Mouse (Mus musculus): ENCODE results near the gene Cd83. TPM values are rescaled to one million over a fixed set of nuclear protein-coding genes. Genes with fewer than 3 reads are reported as not detected.

The Cd83 gene
- total and polyA plus RNA-seq, 2 experiments from 2014 or later = 36.0 to 36.6 TPM

DNA sequence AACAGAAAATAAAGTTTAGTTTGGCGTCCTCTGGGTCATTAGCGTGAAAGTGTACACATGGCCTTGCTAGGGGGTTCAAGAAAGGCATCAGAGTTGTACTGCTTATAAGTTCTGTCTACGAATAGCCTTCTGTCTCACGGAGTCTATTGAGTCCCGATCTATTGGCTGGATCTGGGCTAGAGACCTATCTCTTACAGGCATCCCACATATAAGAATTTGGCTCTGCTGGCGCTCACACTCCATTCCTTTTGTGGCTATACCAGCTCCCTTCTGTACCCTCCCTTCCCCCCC is 34.4 kb downstream of the Cd83 start:
- Histone ChIP-seq H3K36me3 (ENCODE audit: insufficient read depth, low read length) (no peaks in the 10 kb centered on the region), H3K27me3 (ENCODE audit: insufficient read depth, low read length) (no peaks in the 10 kb centered on the region), H3K4me2 (ENCODE audit: low read depth, low read length, poor library complexity, severe bottlenecking) (no peak overlapping the region), H3K9ac (replicated peaks; ENCODE audit: low read length, poor library complexity, severe bottlenecking) (no peak overlapping the region), H3K9me3 (ENCODE audit: low read length) (no peaks in the 10 kb centered on the region), H3K27ac (ENCODE audit: low read depth, low read length) (no peak overlapping the region), H3K4me1 (ENCODE audit: insufficient read depth, low read length) (no peaks in the 10 kb centered on the region), H3K4me3 (ENCODE audit: low read depth, low read length) (no peak overlapping the region)
- ATAC-seq (ENCODE audit: low FRiP score) = no peak
- DNase-seq (ENCODE audit: low spot score) = no peak
- whole genome bisulfite sequencing = 91% methylated on average over 6 of the region's 6 CpGs
- TF ChIP-seq CTCF (IDR thresholded peaks at IDR 0.05) = no peak

DNA sequence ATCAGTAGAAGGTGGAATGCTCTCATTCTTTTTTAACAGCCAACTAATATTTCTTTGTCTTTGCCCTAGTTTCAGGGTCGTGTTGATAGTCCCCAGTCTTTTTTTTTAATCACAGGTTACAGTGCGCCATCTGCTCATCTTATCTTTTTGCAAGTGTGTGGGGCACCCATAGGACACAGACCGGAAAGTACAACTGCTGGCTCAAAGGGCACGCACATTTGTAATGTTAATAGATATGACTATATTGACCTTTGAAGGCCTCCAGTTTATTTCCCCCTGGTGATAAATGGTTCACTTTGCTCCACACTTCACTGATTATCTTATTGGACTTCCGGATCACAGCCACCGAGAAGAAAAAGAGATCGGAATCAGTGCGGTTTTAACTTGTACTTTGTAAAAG is 35.5 kb downstream of the Cd83 start:
- TF ChIP-seq CTCF (IDR thresholded peaks at IDR 0.05) = no peak

DNA sequence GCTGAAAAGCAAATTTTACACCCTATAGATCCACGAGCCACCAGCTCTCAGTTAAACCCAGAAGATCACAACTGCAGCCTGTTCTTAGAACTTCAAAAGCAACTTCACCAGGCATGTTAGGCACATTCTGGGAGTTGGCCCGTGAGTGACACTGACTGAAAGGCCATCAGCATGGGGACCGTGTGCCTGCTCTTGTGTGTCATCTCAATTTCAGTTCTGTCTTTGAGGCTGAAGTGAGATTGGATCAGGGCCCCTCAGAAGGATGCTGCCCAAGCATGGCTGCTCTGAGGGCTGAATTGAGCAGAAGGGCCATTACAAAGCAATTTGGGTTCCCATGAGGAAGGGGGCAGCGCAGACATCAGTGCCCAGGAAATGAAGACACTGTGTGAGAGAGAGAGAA is 37.7 kb downstream of the Cd83 start:
- no peak overlapping the region for H3K4me3 ChIP-seq (ENCODE audit: low read depth, low read length)
- ATAC-seq (ENCODE audit: low FRiP score) (no peak), DNase-seq (ENCODE audit: low spot score) (no peak)
- H3K27me3 ChIP-seq (ENCODE audit: insufficient read depth, low read length) = no peaks in the 10 kb centered on the region
- 73% methylated on average over 4 of the region's 4 CpGs for WGBS
- no peaks in the 10 kb centered on the region for H3K4me1 ChIP-seq (ENCODE audit: insufficient read depth, low read length)
- H3K9ac ChIP-seq (replicated peaks; ENCODE audit: low read length, poor library complexity, severe bottlenecking) = no peak overlapping the region
- no peaks in the 10 kb centered on the region for H3K9me3 ChIP-seq (ENCODE audit: low read length)
- TF ChIP-seq CTCF (IDR thresholded peaks at IDR 0.05) = no peak
- no peak overlapping the region for H3K27ac ChIP-seq (ENCODE audit: low read depth, low read length)
- no peak overlapping the region for H3K4me2 ChIP-seq (ENCODE audit: low read depth, low read length, poor library complexity, severe bottlenecking)
- H3K36me3 ChIP-seq (ENCODE audit: insufficient read depth, low read length) = no peaks in the 10 kb centered on the region

More for the DNA sequence above, 35.5 kb downstream of the Cd83 start:
- Histone ChIP-seq H3K4me1 (ENCODE audit: insufficient read depth, low read length) (no peaks in the 10 kb centered on the region), H3K9ac (replicated peaks; ENCODE audit: low read length, poor library complexity, severe bottlenecking) (no peak overlapping the region), H3K9me3 (ENCODE audit: low read length) (no peaks in the 10 kb centered on the region), H3K36me3 (ENCODE audit: insufficient read depth, low read length) (no peaks in the 10 kb centered on the region), H3K27ac (ENCODE audit: low read depth, low read length) (no peak overlapping the region), H3K4me2 (ENCODE audit: low read depth, low read length, poor library complexity, severe bottlenecking) (no peak overlapping the region), H3K27me3 (ENCODE audit: insufficient read depth, low read length) (no peaks in the 10 kb centered on the region), H3K4me3 (ENCODE audit: low read depth, low read length) (no peak overlapping the region)
- no peak for DNase-seq (ENCODE audit: low spot score)
- 95% methylated on average over 8 of the region's 8 CpGs for WGBS
- no peak for ATAC-seq (ENCODE audit: low FRiP score)

DNA sequence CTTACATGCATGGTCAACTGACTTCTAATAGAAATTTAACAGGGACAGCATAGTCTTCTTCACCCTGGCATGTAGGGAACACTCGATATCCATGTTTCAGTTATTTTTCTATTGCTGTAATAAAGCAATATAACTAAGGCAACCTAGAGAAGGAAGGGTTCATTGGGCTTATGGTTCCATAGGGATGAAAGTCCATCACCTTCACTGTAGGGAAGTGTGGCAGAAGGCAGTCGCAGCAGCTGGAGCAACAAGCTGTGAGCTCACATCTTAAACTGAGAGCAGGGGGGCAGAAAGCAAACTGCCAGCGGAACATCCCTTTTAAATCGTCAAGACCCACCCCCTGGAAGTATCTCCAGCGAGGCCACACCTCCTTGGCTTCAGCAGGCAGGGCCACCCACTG is 44.1 kb downstream of the Cd83 start:
- no peak for ATAC-seq (ENCODE audit: low FRiP score)
- WGBS = 47% methylated on average over 5 of the region's 5 CpGs
- Histone ChIP-seq H3K27ac (ENCODE audit: low read depth, low read length) (no peak overlapping the region), H3K4me2 (ENCODE audit: low read depth, low read length, poor library complexity, severe bottlenecking) (no peak overlapping the region), H3K9ac (replicated peaks; ENCODE audit: low read length, poor library complexity, severe bottlenecking) (no peak overlapping the region), H3K36me3 (ENCODE audit: insufficient read depth, low read length) (no peaks in the 10 kb centered on the region), H3K9me3 (ENCODE audit: low read length) (no peaks in the 10 kb centered on the region), H3K4me3 (ENCODE audit: low read depth, low read length) (no peak overlapping the region), H3K27me3 (ENCODE audit: insufficient read depth, low read length) (no peaks in the 10 kb centered on the region), H3K4me1 (ENCODE audit: insufficient read depth, low read length) (no peaks in the 10 kb centered on the region)
- DNase-seq (ENCODE audit: low spot score) = no peak
- TF ChIP-seq CTCF (IDR thresholded peaks at IDR 0.05) = no peak

DNA sequence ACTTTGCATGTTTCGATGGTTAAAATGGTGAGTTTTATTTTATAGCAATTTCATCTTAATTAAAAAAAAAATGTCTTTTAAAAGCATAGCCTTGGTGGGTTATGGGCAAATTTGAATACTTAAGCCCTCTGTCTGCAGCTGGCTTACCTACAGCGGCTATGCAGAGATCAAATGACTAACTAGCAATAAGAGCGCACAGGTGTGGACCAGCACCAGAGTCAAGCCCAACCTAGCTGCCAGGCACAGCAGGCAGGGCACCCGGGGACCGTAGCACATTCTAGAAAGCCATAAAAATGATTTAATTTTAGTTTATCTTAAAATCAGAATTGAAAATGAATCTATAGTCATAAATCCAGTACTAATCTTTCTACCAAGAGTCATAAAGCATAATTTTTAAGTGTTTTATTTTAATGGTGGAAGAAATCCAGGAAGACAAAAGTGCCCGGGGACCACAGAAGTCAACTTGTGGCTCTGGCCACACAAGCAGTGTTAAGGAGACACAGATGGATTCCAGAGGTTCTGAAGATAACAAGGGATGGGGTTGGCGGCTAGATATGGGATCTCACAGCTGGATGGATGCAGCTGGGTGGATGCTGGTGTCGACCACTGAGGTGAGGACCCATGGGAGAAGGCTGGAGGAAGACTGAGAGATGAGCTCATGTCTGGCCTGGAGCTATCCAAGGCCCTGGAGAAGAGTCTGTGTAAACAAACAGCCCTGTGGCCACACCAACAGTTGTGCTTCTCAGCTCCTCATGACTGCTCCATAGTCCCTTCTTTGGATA is 46.5 kb downstream of the Cd83 start:
- no peaks in the 10 kb centered on the region for H3K9me3 ChIP-seq (ENCODE audit: low read length)
- DNase-seq (ENCODE audit: low spot score) (no peak), ATAC-seq (ENCODE audit: low FRiP score) (no peak)
- no peak for TF ChIP-seq CTCF (IDR thresholded peaks at IDR 0.05)
- no peak overlapping the region for H3K4me2 ChIP-seq (ENCODE audit: low read depth, low read length, poor library complexity, severe bottlenecking)
- H3K4me1 ChIP-seq (ENCODE audit: insufficient read depth, low read length) = no peaks in the 10 kb centered on the region
- WGBS = 84% methylated on average over 8 of the region's 8 CpGs
- no peaks in the 10 kb centered on the region for H3K36me3 ChIP-seq (ENCODE audit: insufficient read depth, low read length)
- H3K27me3 ChIP-seq (ENCODE audit: insufficient read depth, low read length) = no peaks in the 10 kb centered on the region
- H3K27ac ChIP-seq (ENCODE audit: low read depth, low read length) = no peak overlapping the region
- H3K9ac ChIP-seq (replicated peaks; ENCODE audit: low read length, poor library complexity, severe bottlenecking) = no peak overlapping the region
- no peak overlapping the region for H3K4me3 ChIP-seq (ENCODE audit: low read depth, low read length)

DNA sequence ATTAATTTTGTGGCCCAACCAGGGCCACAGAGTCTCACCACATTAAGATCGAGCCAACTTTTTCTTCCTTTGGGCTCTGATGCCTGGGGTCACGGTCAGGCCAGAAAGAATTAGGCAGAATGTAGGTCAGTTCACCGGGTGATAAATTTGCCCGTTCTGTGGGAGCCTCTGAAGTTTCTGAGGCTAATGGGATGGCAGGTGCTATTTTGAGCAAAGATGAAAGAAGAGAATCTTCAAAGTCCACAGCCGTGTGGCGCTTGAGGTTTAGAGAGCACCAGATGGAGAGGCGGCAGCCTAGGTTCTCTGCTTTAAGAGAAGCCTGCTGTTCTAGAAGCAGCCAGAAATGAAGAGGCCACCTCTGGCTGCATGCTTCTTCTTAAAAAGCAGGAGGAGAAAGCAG is 48.2 kb downstream of the Cd83 start:
- 53% methylated on average over 7 of the region's 7 CpGs for WGBS

More for the DNA sequence above, 48.2 kb downstream of the Cd83 start:
- Histone ChIP-seq H3K36me3 (ENCODE audit: insufficient read depth, low read length) (no peaks in the 10 kb centered on the region), H3K27me3 (ENCODE audit: insufficient read depth, low read length) (no peaks in the 10 kb centered on the region), H3K4me1 (ENCODE audit: insufficient read depth, low read length) (no peaks in the 10 kb centered on the region), H3K4me3 (ENCODE audit: low read depth, low read length) (no peak overlapping the region), H3K9ac (replicated peaks; ENCODE audit: low read length, poor library complexity, severe bottlenecking) (no peak overlapping the region), H3K4me2 (ENCODE audit: low read depth, low read length, poor library complexity, severe bottlenecking) (no peak overlapping the region), H3K9me3 (ENCODE audit: low read length) (no peaks in the 10 kb centered on the region), H3K27ac (ENCODE audit: low read depth, low read length) (no peak overlapping the region)
- no peak for TF ChIP-seq CTCF (IDR thresholded peaks at IDR 0.05)
- no peak for ATAC-seq (ENCODE audit: low FRiP score)
- DNase-seq (ENCODE audit: low spot score) = no peak
